Mouse (Mus musculus) layer of hippocampus, adult 8-10 months (tissue): ENCODE results near the gene Wdr6. TPM values are rescaled to one million over a fixed set of nuclear protein-coding genes. Genes with fewer than 3 reads are reported as not detected.
A peak's percentile ranks its signal among the peaks of the same experiment; 100 is the strongest.
"Not testable (repeated sequence)": the region's sequence is repeated elsewhere in the genome, so short reads cannot be mapped to it uniquely, and the experiment has no call there.

Experiments
- DNase-seq, 2 experiments: peaks; one replicate each; pipeline ENCODE4 v3.0.0; 2022; ENCODE audit warnings: low spot score in 2 of 2
- total RNA-seq, 4 experiments: library from RNA; stranded (reverse); gene quantifications; 2 replicates each; pipeline ENCODE4 v1.2.4; 2022

Wdr6 gene
- 100 to 1,000 TPM; 123 to 146 (median 129) TPM for total RNA-seq

DNA sequence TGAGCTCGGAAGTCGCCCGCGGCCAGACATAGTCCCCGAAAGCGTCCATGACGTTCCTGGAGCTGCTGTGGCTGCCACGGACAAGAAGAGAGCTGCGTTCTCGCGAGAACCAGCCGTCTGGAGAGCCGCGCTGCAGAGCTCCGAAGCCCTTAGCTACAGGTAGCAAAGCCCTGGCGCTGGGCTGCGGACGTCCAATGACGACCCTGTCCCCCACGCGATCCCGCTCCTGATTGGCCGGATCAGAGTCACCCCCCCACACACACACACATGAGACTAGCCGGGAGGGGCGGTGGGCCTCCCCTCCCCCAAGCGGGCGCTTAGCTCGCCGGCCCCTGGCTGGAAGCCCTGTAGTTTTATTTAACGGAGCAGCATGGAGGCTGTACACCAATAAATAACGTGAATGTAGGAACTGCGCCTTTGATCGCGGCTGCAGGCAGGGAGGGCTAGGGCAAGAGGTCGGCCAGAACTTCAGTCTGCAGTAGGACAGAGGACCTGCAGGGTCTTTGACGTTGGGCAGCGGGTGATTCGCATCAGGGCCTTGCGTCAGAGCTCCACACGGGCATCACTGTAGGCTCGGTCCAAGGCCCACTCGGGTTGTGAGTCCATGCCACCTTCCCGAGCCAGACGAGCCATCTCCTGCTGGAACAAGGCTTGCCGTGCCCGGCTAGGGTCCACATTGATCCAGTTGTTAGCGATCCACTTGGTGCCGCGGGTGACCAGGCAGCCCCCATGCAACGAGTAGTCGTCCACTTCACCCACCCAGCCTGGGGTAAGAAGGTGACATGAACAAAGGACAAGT lies at the start of gene Wdr6:
Gene Wdr6 (minus strand): TSS at position 195 of the 799 bp plus-strand sequence.
- DNase-seq = peak; percentile 89 to 92

DNA sequence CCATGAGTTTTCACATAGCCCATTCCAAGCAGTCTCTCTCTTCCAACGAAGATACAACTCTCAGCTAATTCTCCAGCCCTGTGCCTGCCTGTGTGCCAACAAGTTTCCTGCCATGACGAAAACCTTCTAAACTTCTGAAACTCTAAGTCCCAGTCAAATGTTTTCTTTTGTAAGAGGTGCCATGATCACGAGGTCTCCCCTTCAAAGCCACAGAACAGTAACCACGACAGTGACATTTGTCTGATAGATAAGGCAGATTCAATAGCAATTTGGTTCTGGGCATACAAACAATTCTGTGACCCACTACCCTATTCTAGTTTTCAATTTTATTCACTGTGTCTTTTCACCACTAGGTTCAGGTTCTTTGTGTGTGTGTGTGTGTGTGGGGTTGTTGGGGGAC lies 49.6 kb upstream of the Wdr6 start:
- no peak for DNase-seq

DNA sequence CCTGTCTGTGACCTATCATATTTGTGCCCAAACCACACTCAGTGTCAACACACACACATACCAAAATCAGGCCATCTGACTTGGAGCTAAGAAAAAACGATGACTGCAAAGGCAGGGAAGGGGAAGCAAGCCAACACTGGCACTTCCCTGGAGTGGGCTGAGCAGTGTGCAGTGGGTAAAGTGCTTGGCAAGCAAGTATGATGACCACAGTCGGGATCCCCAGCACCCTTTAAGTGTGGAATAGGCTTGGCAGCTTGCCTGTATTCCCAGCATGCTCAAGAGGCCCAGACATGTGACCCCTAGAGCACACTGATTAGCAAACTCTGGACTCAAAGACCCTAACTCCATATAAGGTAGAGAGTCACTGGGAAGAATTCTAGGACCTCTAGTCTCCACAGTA lies 48.0 kb upstream of the Wdr6 start:
- DNase-seq = no peak

DNA sequence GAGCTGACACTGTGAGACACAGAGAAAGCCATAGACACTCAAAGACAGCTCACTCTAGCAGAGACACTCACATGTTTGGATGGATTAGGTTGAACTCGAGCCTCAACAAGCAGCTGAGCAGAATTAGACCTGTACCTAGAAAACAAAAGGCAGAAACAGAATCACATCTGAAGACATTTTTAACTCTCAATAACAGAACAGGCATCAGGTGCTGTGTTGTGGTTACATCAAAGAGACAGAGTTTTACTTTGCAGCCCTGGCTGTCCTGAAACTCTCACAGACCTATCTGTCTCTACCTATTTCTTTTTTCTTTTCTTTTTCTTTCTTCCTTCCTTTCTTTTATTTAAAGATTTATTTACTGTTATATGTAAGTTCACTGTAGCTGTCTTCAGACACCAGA lies 38.8 kb upstream of the Wdr6 start:
- DNase-seq = no peak

DNA sequence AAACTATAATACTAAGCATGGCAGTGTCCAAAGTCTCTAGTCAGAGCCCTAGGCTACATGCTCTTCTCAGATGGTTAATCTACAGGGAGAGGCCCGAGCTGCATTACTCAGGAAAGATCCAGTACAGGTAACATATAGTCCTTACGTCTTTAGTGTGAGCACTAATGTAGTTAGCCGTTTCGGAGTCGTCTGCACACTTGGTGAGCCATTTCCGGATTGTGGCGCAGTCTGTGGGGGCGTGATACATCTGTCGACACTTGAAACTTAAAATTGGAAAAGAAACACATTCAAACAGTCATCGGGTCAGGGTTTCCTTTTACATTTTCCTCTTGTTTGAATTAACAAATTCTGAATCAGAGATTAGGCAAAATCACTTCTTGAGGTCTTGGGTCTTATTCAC lies 32.9 kb upstream of the Wdr6 start:
- DNase-seq = no peak

DNA sequence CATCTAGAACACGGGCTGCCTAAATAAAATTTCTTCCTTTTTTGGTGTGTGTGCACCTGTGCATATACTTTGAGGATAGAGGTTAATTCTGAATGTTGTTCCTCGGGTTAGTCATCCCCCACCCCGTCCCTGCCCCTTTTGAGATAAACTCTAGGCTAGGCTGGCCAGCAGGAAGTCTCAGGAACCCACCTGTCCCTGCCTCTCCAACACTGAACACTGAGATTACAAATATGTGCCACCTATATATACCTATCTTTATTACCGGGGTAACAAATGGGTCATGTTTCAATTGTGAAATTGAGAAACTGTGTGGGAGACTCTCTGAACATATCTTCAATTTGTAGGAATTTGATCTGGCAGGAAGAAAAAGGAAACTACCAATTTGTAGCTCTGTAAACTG lies 30.4 kb upstream of the Wdr6 start:
- no peak for DNase-seq

DNA sequence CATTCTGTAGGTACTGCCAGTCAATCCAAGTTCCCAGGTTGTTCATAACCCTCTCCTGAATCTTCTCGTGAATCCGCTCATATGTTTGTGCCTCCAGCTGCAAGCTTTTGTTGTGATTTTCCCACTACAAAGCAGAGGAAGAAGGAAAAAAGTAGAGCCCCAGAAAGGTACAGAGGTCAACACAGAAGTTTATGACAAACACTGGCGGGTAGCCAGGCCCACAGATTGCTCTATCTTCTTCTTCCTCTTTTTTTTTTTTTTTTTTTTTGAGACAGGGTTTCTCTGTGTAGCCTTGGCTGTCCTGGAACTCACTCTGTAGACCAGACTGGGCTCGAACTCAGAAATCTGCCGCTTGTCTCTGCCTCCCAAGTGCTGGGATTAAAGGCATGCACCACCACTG lies 29.4 kb upstream of the Wdr6 start:
- not testable (repeated sequence) for DNase-seq

DNA sequence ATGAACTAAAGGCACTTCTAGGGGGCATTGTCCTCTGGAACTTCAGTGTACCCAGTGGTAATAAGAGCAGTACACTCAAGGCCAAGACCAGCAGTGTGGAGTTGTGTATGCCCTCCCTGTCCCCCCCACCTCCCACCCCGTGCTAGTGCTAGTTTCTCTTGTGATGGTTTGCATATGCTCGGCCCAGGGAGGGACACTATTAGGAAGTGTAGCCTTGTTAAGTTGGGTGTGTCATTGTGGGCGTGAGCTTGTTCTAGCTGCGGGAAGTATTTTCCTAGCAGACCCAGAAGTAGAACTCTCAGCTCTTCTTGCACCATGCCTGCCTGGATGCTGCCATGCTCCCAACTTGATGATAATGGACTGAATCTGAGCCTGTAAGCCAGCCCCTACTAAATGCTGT lies 23.4 kb upstream of the Wdr6 start:
- DNase-seq = no peak

DNA sequence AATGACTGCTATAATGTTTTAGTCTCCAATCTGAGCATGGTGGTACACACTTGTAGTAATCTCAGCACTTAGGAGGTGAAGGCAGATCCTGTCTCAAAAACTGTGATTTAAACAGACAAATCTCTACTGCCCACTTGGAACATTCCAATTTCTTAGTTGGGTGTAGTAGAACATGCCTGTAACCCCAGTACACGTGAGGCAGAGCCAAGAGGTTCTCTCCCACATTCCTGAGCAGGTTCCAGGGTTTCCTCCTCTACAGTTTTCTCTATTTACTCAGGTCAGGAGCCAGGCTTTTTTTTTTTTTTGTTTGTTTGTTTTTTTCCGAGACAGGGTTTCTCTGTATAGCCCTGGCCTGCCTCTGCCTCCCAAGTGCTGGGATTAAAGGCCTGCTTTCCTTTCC lies 21.5 kb upstream of the Wdr6 start:
- DNase-seq = no peak

DNA sequence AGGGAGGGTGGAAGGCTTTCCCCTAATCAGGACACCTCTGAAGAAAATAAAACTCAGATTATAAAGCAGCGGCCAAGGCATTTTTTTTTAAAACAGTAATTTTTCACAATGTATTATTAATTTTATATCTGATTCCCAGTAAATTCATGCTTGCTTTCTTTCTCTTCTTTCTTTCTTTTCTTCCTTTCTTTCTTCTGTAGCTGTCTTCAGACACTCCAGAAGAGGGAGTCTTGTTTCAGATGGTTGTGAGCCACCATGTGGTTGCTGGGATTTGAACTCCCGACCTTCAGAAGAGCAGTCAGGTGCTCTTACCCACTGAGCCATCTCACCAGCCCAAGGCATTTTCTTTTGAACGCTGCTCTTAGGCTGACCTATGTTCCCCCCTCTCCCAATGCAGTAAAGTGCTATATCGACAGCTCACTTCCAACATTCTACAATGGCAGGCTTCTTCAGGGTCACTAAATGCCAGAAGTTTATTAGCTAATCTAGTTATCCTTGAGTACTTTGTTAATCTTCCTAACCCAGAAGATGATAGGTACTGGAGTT lies 20.6 kb upstream of the Wdr6 start:
- DNase-seq = no peak

DNA sequence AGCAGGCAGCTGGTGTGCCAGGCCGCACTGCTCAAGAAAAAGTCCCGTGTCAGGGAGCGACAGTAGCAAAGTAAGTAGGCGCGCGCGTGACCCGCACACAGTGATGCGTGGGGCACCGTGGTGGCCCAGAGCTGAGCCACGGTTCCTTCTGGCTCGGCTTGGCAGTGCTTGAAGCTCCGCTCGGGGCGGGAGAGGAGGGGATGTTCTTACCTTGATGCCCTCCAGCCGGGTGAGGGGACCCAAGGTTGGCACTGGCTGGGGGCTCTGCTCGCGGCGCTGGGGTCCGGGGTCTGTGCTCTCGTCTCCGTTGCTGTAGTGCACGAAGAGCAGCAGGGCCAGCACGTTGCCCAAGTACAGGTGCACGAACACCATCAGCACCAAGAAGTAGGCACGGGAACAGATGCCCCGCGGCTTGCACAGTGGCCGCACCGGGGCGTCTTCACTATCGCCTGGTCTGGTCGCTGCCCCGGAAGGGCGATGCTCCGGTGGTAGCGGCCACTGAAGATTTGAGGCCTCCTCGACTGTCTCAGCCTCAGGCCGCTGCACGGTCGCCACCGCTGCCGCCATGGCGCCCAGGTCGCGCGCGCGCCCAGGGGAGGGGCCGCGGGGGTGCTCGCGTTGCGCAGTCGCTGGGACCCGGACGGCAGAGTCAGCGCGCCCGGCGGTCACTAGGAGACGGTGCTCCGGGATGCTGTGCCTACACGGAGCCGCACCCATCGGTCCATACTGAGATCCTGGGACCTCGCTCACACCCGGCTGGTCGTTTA lies 18.6 kb upstream of the Wdr6 start, which contains the start of gene P4htm:
Gene P4htm (minus strand): TSS at position 670 of the 767 bp plus-strand sequence.
- peak; percentile 67 to 78 for DNase-seq

DNA sequence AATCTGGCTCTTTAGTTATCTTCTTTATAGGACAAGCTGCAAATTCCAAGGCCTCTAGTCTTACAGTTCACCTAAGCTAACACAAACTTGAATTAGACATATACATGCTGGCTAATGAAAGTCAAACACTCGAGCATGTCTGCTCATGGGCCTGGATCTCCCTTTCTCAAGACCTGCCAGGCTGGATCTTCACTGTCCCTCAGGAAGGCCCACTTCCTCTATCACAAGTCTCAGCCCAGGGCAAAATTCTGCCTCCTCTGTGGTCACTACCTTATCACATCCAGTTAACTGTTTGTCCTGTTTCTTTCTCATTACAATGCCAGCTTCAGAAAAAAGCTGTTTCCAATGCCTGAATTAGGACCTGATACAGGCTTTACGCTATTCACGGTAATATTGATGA lies 15.8 kb upstream of the Wdr6 start:
- no peak for DNase-seq

DNA sequence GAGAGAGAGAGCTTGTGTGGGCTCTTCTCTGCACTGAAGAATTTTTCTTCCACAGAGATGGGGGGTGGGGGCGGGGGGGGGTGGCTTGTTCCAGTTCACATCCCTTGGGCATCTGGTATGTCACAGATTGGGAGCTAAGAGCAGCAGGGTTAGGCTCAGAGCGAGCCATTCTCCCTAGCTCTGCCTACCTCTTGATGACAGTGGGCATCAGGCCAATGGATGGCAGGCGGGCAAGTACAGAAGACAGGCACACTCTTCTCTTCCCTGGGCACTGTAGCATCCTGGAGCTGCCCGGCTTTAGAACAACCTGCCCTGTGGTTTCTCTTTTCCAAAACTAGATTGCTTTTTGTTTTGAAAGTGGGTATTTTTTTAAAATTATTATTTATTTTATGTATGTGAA lies 12.9 kb upstream of the Wdr6 start:
- DNase-seq = no peak

DNA sequence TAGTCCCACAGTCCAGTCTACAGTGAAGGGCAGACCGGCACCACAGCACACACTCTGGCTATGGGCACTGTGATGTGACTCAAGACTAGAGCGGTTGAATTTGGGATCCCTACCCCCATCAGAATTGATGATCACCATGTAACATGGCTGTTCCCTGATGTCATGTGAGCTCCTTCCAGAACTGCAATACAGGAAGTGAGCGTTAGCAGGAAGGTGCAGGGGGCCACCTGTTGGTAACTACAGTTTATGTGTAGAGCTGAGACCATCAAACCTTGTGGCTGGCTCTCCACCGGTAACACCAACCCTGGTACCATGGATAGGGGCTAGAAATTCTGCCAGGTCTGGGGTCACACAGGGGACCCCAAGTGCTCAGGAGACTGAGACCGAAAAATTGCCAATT lies 10.7 kb upstream of the Wdr6 start:
- peak in 1 of 2 experiments; percentile 49 for DNase-seq

DNA sequence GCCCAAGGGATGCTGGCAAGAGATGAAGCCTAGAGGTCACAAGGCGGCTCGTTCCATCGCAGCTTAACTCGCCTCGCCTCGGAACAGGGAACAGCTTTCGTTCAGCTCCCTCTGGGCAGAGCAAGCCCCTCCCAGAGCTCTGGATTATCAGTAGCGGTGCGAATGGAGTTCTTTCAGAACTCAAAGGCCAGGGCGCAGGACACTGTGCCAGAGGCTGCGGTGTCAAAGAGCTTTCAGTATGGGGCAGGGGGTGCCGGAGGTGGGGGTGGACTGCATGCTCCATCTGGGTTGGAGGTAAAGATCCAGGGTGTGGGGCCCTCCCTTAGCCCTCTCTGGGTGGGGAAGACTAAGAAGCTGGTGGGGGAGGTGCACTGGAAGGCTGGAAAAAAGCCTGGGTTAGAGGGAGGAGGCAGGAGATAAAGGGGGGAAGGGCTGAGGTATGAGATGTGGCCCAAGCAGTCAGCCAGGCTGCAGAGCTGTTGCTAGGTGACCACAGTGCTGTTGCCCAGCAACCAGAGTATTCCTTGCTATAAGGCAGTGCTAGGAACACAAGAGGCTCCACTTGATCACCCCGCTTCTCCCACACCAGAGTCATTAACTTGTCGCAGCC lies 9.1 kb upstream of the Wdr6 start:
- DNase-seq = peak; percentile 88 to 91

DNA sequence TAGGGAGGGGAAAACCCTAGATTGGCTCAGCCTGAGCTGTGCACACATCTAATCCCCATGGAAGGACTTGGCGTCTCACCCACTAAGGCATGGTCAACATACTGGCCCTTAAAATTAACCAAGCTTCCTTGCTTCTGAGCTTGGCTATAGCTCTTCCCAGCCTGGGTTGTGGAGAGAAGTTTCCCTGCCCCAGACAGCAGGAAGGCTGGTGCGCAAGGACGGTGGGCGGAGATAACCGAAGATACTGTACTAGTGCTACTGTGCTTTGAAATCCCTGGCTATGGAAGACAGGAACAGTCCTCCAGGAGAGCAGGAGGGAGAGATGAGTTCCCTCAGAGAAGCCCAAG lies 778 bp upstream of the Wdr6 start:
- peak in 1 of 2 experiments; percentile 25 for DNase-seq

DNA sequence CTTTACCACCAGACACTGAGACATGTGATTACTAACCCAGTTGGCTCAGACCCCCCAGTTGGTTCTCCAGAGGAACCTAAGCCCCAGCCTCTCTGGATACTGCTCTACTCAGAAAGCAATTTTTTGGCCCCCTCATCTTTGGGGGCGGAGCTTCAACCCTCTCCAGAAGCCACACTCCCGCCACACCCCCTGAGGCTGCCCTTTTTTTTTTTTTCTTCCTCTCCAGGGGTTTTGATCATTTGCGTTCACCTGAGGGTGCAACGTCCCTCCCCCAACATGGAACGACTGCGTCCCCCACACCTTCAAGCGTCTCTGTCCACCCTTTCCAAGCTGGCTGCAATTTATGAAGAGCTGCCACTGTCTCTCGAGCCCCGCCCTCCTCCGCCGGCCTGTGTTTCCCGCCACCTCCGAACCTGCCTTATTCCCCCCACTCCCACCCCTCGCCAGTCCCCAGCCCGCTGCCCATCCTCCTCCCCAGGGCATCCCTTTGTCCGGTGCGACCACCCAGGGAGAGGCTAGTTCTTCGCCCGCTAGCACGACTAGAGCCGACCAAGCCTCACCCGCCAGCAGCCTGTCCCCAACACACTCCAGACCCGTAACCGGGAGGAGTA lies 500 bp downstream of the Wdr6 start:
- DNase-seq = peak in 1 of 2 experiments; percentile 30

DNA sequence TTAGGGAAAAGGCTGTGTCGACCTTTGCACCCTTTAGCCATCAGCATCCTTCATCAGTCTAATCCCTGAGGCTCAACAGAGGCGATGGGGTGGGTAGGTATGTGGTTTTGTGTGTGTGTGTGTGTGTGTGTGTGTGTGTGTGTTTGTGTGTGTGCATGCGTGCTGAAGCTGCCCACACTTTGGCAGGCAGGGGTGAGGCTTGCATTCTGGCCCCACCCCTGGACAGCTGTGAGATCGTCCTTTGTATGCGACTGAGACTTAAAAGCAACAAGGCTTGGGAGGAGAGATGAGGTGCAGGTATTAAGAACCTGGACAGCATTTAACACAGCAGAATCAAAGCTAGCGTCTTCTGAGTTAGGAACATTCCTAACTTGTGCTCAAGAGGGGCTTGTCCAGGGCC lies 1.5 kb downstream of the Wdr6 start:
- DNase-seq = no peak

DNA sequence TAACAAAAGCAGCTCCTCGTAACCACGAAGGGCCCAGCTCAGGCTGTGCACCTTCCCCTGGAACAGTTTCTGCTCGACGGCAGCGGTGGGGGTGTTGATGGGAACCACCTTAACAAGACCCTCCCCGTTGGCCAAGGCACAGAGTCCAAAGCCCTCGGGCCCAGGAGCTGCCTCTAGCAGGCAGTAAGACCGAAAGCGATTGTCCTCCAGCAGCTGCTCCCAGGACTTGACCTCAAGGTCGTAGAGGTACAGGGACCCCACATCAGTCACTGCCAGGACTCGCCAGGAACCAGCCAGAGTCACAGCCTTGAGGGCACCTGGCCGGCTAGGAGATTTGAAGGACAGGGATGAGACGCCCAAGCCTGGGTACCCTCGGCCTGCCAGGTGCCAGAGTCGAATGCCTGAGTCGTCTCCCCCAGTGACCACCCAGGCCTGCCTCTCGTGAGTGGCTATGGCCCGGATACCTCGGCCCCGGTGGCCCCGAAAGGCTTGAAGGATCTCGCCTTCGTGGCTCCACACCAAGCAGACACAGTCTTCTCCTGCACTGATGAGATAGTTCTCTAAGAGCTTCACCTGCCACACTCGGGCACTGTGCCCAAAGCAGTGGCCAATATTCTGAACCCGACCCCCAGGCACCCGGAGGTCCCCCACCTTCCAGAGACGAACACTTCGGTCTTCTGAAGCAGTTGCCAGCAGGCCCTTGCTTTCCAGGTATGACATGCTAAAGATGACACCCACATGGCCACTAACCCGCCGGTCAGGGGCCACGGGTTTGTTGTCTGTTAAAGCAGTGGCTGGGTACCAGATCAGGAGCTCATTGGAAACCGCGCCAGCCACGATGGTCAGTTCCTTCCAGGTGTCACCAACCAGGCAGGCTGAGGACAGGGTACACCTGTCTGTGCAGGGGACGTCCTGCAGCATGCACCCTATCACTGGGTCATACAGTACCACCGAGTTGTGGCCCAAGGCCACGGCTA lies 2.9 kb downstream of the Wdr6 start:
- peak in 1 of 2 experiments; percentile 9 for DNase-seq

DNA sequence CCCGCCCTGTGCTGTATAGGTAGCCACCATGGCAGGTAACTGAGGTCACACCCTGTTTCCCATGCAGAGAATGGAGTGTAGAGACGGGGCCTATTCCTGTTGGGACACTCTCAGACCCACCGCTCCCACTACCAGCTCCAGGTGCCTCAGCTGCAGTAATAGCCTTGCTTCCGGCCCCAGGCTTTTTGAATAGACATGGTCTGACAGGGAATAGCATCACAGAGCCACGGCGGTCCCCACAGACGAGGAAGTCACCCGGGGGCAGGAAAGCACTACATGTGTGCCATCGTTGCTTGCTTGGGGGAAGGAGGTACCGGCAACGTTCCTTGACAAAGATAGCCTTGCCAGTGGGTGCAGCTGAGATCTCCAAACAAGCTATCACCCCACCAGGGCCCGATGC lies 3.6 kb downstream of the Wdr6 start:
- DNase-seq = no peak
